Mouse (Mus musculus) erythroblast, adult 5-6 weeks (primary cell): ENCODE measurements around the gene Akap6. TPM values are rescaled to one million over a fixed set of nuclear protein-coding genes. Genes with fewer than 3 reads are reported as not detected.

Source experiments
- ATAC-seq: replicated peaks from 2 replicates; pipeline ENCODE4 v1.8.0; 2016; ENCODE audit warnings: moderate number of reproducible peaks, mild to moderate bottlenecking, moderate TSS enrichment, inconsistent platforms; ENCODE audit not compliant: poor library complexity, low FRiP score, severe bottlenecking
- total RNA-seq, 2 experiments: library from RNA; stranded (forward) in 1 of 2; stranded (reverse) in 1 of 2; fragments of 150-400 nt in 1 of 2; fragments of 200-764, 138-1000 nt in 1 of 2; gene quantifications; 2 replicates each; pipeline versions ENCODE4 v1.2.3 to v1.2.4; 2015 to 2017; ENCODE audit warnings: low replicate concordance in 2 of 2

Akap6 gene
- total RNA-seq, 2 experiments from 2014 or later = not detected

- no peak for ATAC-seq
Observed at GRCm38 (mm10) chr12:52834781-52835279, 135.6 kb downstream of the Akap6 start.

GRCm38 (mm10) chr12:52835291-52835742 is 136.1 kb downstream of the Akap6 start:
- no peak for ATAC-seq

- no peak for ATAC-seq
Observed at GRCm38 (mm10) chr12:52835914-52836546, 136.8 kb downstream of the Akap6 start.

GRCm38 (mm10) chr12:52845982-52846381 is 146.8 kb downstream of the Akap6 start:
- ATAC-seq = no peak

GRCm38 (mm10) chr12:52847020-52847419 is 147.8 kb downstream of the Akap6 start:
- ATAC-seq = no peak

- ATAC-seq = no peak
Observed at GRCm38 (mm10) chr12:52847830-52848518, 148.8 kb downstream of the Akap6 start.

GRCm38 (mm10) chr12:52848519-52848855 is 149.3 kb downstream of the Akap6 start:
- ATAC-seq = no peak

GRCm38 (mm10) chr12:52849297-52849696 is 150.1 kb downstream of the Akap6 start:
- ATAC-seq = no peak

GRCm38 (mm10) chr12:52850332-52851036 is 151.3 kb downstream of the Akap6 start:
- ATAC-seq = no peak

GRCm38 (mm10) chr12:52851221-52851620 is 152.0 kb downstream of the Akap6 start:
- no peak for ATAC-seq

- ATAC-seq = no peak
Observed at GRCm38 (mm10) chr12:52854236-52854679, 155.1 kb downstream of the Akap6 start.

GRCm38 (mm10) chr12:52856104-52856503 is 156.9 kb downstream of the Akap6 start:
- ATAC-seq = no peak

- ATAC-seq = no peak
Observed at GRCm38 (mm10) chr12:52857306-52857705, 158.1 kb downstream of the Akap6 start.

GRCm38 (mm10) chr12:52861922-52862321 is 162.7 kb downstream of the Akap6 start:
- no peak for ATAC-seq

- ATAC-seq = no peak
Observed at GRCm38 (mm10) chr12:52868000-52868624, 168.9 kb downstream of the Akap6 start.

GRCm38 (mm10) chr12:52871604-52872003 is 172.4 kb downstream of the Akap6 start:
- ATAC-seq = no peak

GRCm38 (mm10) chr12:52874332-52874923 is 175.2 kb downstream of the Akap6 start:
- ATAC-seq = no peak

- ATAC-seq = no peak
Observed at GRCm38 (mm10) chr12:52876065-52876464, 176.9 kb downstream of the Akap6 start.

- ATAC-seq = no peak
Observed at GRCm38 (mm10) chr12:52876978-52877769, 178.0 kb downstream of the Akap6 start.
